Mouse (Mus musculus) C2C12 (cell line): ENCODE measurements around the gene Plk5.

Experiments
- CEBPB ChIP-seq: IDR thresholded peaks from one replicate; pipeline ENCODE4 v1.6.1; 2011; ENCODE audit warnings: low read depth, mild to moderate bottlenecking, control low read depth, moderate library complexity
- CTCF ChIP-seq: IDR thresholded peaks from one replicate; pipeline ENCODE4 v1.5.1; 2011; ENCODE audit not compliant: control insufficient read depth, insufficient read depth, insufficient read length
- MAX ChIP-seq: IDR thresholded peaks from one replicate; pipeline ENCODE4 v1.6.1; 2011; ENCODE audit warnings: mild to moderate bottlenecking, control low read depth
- USF1 ChIP-seq: IDR thresholded peaks from one replicate; pipeline ENCODE4 v1.6.1; 2011; ENCODE audit warnings: low read depth, mild to moderate bottlenecking, control low read depth, moderate library complexity

- no peak for TF ChIP-seq CTCF
- no peak for TF ChIP-seq USF1
- TF ChIP-seq MAX, result no peak
- TF ChIP-seq CEBPB, result no peak
Observed at GRCm38 (mm10) chr10:80407924-80408323, 51.7 kb downstream of the Plk5 start.
